Mouse (Mus musculus): ENCODE results near the gene Qtrt2.

DNA sequence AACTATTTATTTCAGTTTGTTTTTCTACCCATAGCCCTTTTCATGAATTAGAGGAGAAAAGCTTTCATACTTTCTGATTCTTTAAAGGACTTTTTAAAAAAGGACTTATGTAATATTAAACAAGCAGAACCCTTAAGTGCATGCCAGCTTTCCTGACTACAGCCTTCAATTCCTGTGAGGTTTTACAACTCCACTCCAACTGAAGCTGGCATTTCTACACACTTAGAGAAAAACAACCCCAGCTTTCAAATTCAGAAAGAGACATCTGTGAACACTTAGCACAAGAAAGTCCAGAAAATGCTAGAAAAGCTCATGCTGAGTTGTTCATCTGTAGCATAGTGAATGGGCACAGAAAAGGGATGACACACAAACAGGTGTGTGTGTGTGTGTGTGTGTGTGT lies 56.8 kb downstream of the Qtrt2 start:
- TF ChIP-seq GATA1 (IDR thresholded peaks at IDR 0.05; ENCODE audit: borderline replicate concordance, low read length) (no peak), FLI1 (IDR thresholded peaks at IDR 0.05; ENCODE audit: low read length) (no peak)

Data from megakaryocyte, embryonic 14.5 days (primary cell).